Comparison of ENCODE assay signal across 9 mouse cellular contexts in the genomic region with DNA sequence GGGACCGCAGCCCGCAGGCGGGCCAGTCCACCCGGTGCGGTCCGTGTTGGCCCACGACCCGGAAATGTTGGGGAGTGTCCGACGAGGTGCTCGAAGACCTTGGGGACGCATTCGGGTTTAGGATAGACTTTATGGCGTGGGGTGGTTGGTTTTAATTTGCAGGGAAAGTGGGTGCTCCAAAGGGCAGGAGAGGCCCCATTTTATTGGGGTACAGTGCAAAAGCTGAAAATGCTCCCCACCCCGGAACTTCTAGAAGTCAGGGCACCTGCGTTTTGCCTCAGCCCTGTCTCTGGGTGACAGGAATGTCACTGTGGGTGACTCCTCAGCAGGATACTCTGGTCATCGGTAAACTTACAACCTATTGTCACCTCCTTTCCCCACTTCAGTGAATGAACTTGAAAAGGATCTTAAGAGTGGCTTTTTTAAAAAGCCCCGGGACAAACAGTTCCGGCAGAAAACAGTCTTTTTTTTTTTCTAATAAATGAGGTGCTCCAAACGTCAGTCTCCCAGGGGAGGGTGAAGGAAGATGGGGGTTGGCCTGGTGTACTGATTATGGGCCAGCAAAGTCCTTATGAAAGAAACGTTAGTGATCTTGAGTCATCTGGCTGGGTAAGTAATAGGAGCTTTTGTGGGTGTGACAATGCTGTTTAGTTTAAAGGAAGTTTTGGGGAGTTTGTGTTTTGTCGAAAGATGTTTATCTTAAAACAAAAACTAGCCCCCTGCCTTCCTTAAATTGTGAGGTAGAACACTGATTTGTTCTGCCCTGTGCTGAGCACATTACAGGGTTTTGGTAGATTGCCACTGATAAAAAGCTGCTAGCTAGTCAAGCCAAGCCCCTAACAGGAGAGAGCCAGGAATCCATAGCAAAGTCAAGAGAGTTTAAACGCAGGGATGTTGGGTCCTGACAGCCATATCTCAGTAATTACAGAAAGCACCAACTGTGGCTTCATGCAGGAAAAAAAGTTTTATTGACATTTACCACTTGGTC. TPM values are rescaled to one million over a fixed set of nuclear protein-coding genes. Genes with fewer than 3 reads are reported as not detected.
A peak's percentile ranks its signal among the peaks of the same experiment; 100 is the strongest.
DNase-seq lines count a peak whose midpoint lies in the region; ATAC-seq and TF ChIP-seq lines count a peak whose summit lies in the region.
"Had no signal": no experiment of that assay in that cellular context is flagged by ENCODE, and none has a peak within 500 bp of the region (broad histone marks: within the 10 kb centered on the region; RNA-seq: fewer than 3 reads in every experiment).

No protein-coding gene starts in this region.

- WGBS in heart, embryonic 13.5 days, result 3% methylated on average over 23 of the region's 23 CpGs
- WGBS in liver, embryonic 14.5 days (ENCODE audit: insufficient replicate concordance), result 4% methylated on average over 23 of the region's 23 CpGs
- WGBS in neural tube, embryonic 14.5 days, result 3% methylated on average over 23 of the region's 23 CpGs

- no peak for TF ChIP-seq CTCF in liver, embryonic 14.5 days (IDR thresholded peaks at IDR 0.05; ENCODE audit: low read depth)

- H3K9me3 ChIP-seq in erythroblast, embryonic 14.5 days (ENCODE audit: control insufficient read depth, low read length), result no peaks in the 10 kb centered on the region; the same call in 1 of the 2 replicates
- no peaks in the 10 kb centered on the region for H3K9me3 ChIP-seq in heart, embryonic 13.5 days
- H3K9me3 ChIP-seq in liver, embryonic 14.5 days (ENCODE audit: control insufficient read depth, low read length), result no peaks in the 10 kb centered on the region
- no peaks in the 10 kb centered on the region for H3K9me3 ChIP-seq in neural tube, embryonic 14.5 days (ENCODE audit: control insufficient read depth, low read length)

- H3K4me1 ChIP-seq in erythroblast, embryonic 14.5 days (ENCODE audit: control insufficient read depth), result no peaks in the 10 kb centered on the region
- peaks cover 29% of the 10 kb centered on the region for H3K4me1 ChIP-seq in heart, embryonic 13.5 days
- H3K4me1 ChIP-seq in liver, embryonic 14.5 days (replicated peaks; ENCODE audit: control insufficient read depth in 2 of 2, insufficient read depth in 2 of 2, low read length in 1 of 2), result no peaks in the 10 kb centered on the region
- peaks cover 11% of the 10 kb centered on the region; the same call in 1 of the 2 replicates for H3K4me1 ChIP-seq in neural tube, embryonic 14.5 days (ENCODE audit: control insufficient read depth, insufficient read depth, low read length)

- H3K27ac ChIP-seq in heart, embryonic 13.5 days (replicated peaks), result peak overlapping the region; percentile 88
- H3K27ac ChIP-seq in liver, embryonic 14.5 days, result no peak overlapping the region
- H3K27ac ChIP-seq in neural tube, embryonic 14.5 days (ENCODE audit: low read depth, low read length), result peak overlapping the region; percentile 92

- peak overlapping the region; percentile 34 for H3K4me3 ChIP-seq in erythroblast, embryonic 14.5 days (replicated peaks)
- H3K4me3 ChIP-seq in heart, embryonic 13.5 days, result peak overlapping the region; percentile 76
- H3K4me3 ChIP-seq in liver, embryonic 14.5 days (ENCODE audit: insufficient read depth in 1 of 2, low read depth in 2 of 2, low read length in 2 of 2), result peak overlapping the region; percentile 36 to 59
- peak overlapping the region; percentile 79 for H3K4me3 ChIP-seq in neural tube, embryonic 14.5 days (ENCODE audit: low read depth, low read length)

- peaks cover 38% of the 10 kb centered on the region for H3K27me3 ChIP-seq in erythroblast, embryonic 14.5 days (ENCODE audit: control insufficient read depth)
- no peaks in the 10 kb centered on the region for H3K27me3 ChIP-seq in heart, embryonic 13.5 days (replicated peaks)
- peaks cover 30% of the 10 kb centered on the region for H3K27me3 ChIP-seq in liver, embryonic 14.5 days (ENCODE audit: control insufficient read depth, insufficient read depth, low read length)
- no peaks in the 10 kb centered on the region for H3K27me3 ChIP-seq in neural tube, embryonic 14.5 days (ENCODE audit: control insufficient read depth, insufficient read depth, low read length)

- no peak for TF ChIP-seq EP300 in liver, embryonic 14.5 days (IDR thresholded peaks at IDR 0.05; ENCODE audit: low read depth)

- DNase-seq in liver, embryonic 14.5 days (ENCODE audit: low read depth in 3 of 3, low spot score in 3 of 3), result no peak
- DNase-seq in layer of hippocampus, postnatal 25 days (ENCODE audit: extremely low spot score in 1 of 2, low spot score in 1 of 2), result no peak

- H3K36me3 ChIP-seq in erythroblast, embryonic 14.5 days (ENCODE audit: control insufficient read depth), result no peaks in the 10 kb centered on the region
- no peaks in the 10 kb centered on the region for H3K36me3 ChIP-seq in heart, embryonic 13.5 days
- H3K36me3 ChIP-seq in liver, embryonic 14.5 days (replicated peaks; ENCODE audit: control insufficient read depth, insufficient read depth, low read depth), result no peaks in the 10 kb centered on the region
- H3K36me3 ChIP-seq in neural tube, embryonic 14.5 days (ENCODE audit: control insufficient read depth, insufficient read depth, low read length), result no peaks in the 10 kb centered on the region
- H3K36me3 ChIP-seq: G1E had no signal

- H3K9ac ChIP-seq in heart, embryonic 13.5 days, result peak overlapping the region; percentile 94
- H3K9ac ChIP-seq in liver, embryonic 14.5 days (replicated peaks), result no peak overlapping the region; the same call in 1 of the 2 replicates
- peak overlapping the region; percentile 93 for H3K9ac ChIP-seq in neural tube, embryonic 14.5 days (replicated peaks; ENCODE audit: low read depth, low read length)

- peak overlapping the region; percentile 84 for H3K4me2 ChIP-seq in heart, embryonic 13.5 days
- peak overlapping the region; percentile 50 for H3K4me2 ChIP-seq in liver, embryonic 14.5 days (ENCODE audit: low read depth)
- peak overlapping the region; percentile 77 for H3K4me2 ChIP-seq in neural tube, embryonic 14.5 days (ENCODE audit: low read depth, low read length)

- ATAC-seq in erythroblast, adult 5-6 weeks (replicated peaks; ENCODE audit: low FRiP score, poor library complexity, severe bottlenecking), result no peak
- peak; percentile 48 for ATAC-seq in common myeloid progenitor, adult 5-6 weeks (replicated peaks; ENCODE audit: low read depth, poor library complexity, severe bottlenecking)
- ATAC-seq in heart, embryonic 13.5 days (ENCODE audit: extremely low read depth, insufficient number of reproducible peaks, low FRiP score, low TSS enrichment), result no peak
- no peak for ATAC-seq in liver, embryonic 14.5 days (ENCODE audit: insufficient read depth)
- no peak for ATAC-seq in neural tube, embryonic 14.5 days (ENCODE audit: low read depth)
- no peak for ATAC-seq in megakaryocyte-erythroid progenitor cell, adult 5-6 weeks (replicated peaks; ENCODE audit: low FRiP score, low TSS enrichment, poor library complexity, severe bottlenecking)

RNA-seq across cellular contexts. Expression of gene Cdk14, which starts 39.1 kb away (rescaled TPM):
- polyA plus RNA-seq in erythroblast, embryonic 14.5 days (2012), result not detected in 2 replicates
- 0.63 TPM in 1 of 2 replicates, not detected in the other for total RNA-seq in erythroblast, adult 5-6 weeks (2015; ENCODE audit: low replicate concordance)
- 0.56 and 0.60 TPM in 2 replicates for total RNA-seq in erythroblast, adult 5-6 weeks (2017; ENCODE audit: low replicate concordance)
- total RNA-seq in common myeloid progenitor, adult 5-6 weeks (2017), result 1.6 TPM in 2 replicates
- polyA plus RNA-seq in heart, embryonic 13.5 days (2015; fragmentation: Nextera tagmentation; extraction: Ambion mirVana), result 10.8 and 14.3 TPM in 2 replicates
- 0.35 and 0.68 TPM in 2 replicates for polyA plus RNA-seq in liver, embryonic 14.5 days (2012; rRNA removed)
- 1.2 and 1.4 TPM in 2 replicates for polyA plus RNA-seq in liver, embryonic 14.5 days (2014; fragmentation: Nextera tagmentation; extraction: Ambion mirVana)
- 51.9 and 53.5 TPM in 2 replicates for polyA plus RNA-seq in neural tube, embryonic 14.5 days (2014; fragmentation: Nextera tagmentation; extraction: Ambion mirVana)
- total RNA-seq in layer of hippocampus, postnatal 25 days (2021), result 100 to 1,000 TPM; 233 to 245 TPM
- total RNA-seq in megakaryocyte-erythroid progenitor cell, adult 5-6 weeks (2014; fragmentation: Nextera tagmentation), result 0.11 TPM in 1 of 2 replicates, not detected in the other
- total RNA-seq in megakaryocyte-erythroid progenitor cell, adult 5-6 weeks (2017), result 0.23 and 0.57 TPM in 2 replicates
- polyA plus RNA-seq: G1E had no signal

Comparison
In these comparisons a context has a peak if more than half of its experiments do, and no peak if none do; other contexts are left out.
1. RNA of gene Cdk14, which starts 39.1 kb away (total RNA-seq): 233 to 245 TPM in layer of hippocampus, postnatal 25 days; 1.6 TPM in common myeloid progenitor, adult 5-6 weeks, 0.56 to 0.63 TPM in erythroblast, adult 5-6 weeks and 0.11 to 0.57 TPM in megakaryocyte-erythroid progenitor cell, adult 5-6 weeks; every median in the first group is over 10 times any median in the second.
2. Peak in every context shown above with its lines, with median percentiles within 50 percentile points of each other: H3K4me3 ChIP-seq and H3K4me2 ChIP-seq.